Mouse (Mus musculus) bone marrow, adult 2 months (tissue): Measurements from ENCODE around the gene Ewsr1.

Experiments
- CTCF ChIP-seq: fragments of 200-500 bp; IDR thresholded peaks from 2 replicates; pipeline ENCODE4 v1.5.1; 2011; ENCODE audit warnings: low read length, control low read depth; ENCODE audit not compliant: control insufficient read depth, insufficient read depth
- POLR2A ChIP-seq: fragments of 200-500 bp; IDR thresholded peaks from 2 replicates; pipeline ENCODE4 v1.6.1; 2011; ENCODE audit warnings: low read depth, mild to moderate bottlenecking, control low read depth, low read length, borderline replicate concordance; ENCODE audit not compliant: control insufficient read depth

- TF ChIP-seq POLR2A (no peak), CTCF (no peak)
Measured at GRCm38 (mm10) chr11:5040585-5040984, 58.5 kb downstream of the Ewsr1 start.
